Mouse (Mus musculus): ENCODE measurements at regions not wholly inside any gene's neighbourhood (a gene's known extent, or its start where the extent isn't known, plus 50 kb on each side); places are given as distances from the start of the nearest gene placed in this dataset.

- TF ChIP-seq CTCF (IDR thresholded peaks at IDR 0.05; ENCODE audit: extremely low read depth, insufficient read depth, low read length) (no peak), POLR2A (IDR thresholded peaks at IDR 0.05; ENCODE audit: extremely low read depth, insufficient read depth, low read length) (no peak)
Measured at GRCm38 (mm10) chr3:149083391-149083790, 93.0 kb upstream of the Adgrl2 start.

Data from cortical plate, adult 2 months (tissue).